Mouse (Mus musculus) G1E (cell line): ENCODE data around the gene Kidins220.

Experiments
- CTCF ChIP-seq: IDR thresholded peaks from 2 replicates; pipeline ENCODE4 v1.5.1; 2012; ENCODE audit warnings: low read depth, low read length, inconsistent platforms, mixed read lengths
- GATA1 ChIP-seq: IDR thresholded peaks from 2 replicates; pipeline ENCODE4 v1.6.1; 2012; ENCODE audit warnings: borderline replicate concordance, low read length, inconsistent platforms, mixed read lengths
- POLR2AphosphoS5 ChIP-seq: IDR thresholded peaks from 2 replicates; pipeline ENCODE4 v1.6.1; 2012; ENCODE audit warnings: low read depth, low read length, inconsistent platforms; ENCODE audit not compliant: insufficient replicate concordance

DNA sequence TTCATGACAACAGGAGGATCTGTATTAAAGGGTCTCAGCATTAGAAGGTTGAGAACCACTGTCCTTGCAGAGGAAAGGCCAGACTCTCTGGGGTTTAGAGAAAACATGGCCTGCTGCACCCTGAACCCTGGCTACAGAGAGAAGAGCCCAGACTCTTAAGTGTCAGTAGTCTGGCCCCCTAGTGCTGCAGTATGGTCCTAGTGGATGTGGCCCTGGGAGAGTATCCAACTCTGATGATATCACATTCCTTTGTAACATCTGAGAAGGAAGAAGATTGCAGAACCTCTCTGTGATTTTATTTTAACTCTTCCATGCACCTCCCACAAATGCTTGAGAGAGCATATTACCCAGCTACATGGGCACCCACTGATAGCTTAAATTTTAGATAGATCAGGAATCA lies 129.8 kb downstream of the Kidins220 start:
- TF ChIP-seq CTCF (no peak), POLR2AphosphoS5 (no peak), GATA1 (no peak)
